Mouse (Mus musculus): ENCODE results near the gene Gm3402. TPM values are rescaled to one million over a fixed set of nuclear protein-coding genes. Genes with fewer than 3 reads are reported as not detected.

Gene Gm3402
- not detected for total RNA-seq (2023)

GRCm38 (mm10) chr5:146513823-146514222, at the start of gene Gm3402:
TSS of gene Gm3402 (plus strand) at chr5:146514123.

GRCm38 (mm10) chr5:146481665-146482064, 32.3 kb upstream of the Gm3402 start, which contains the start of gene Gm6408:
TSS of gene Gm6408 (plus strand) at chr5:146481965.

GRCm38 (mm10) chr5:146491063-146491462, 22.9 kb upstream of the Gm3402 start, which contains the start of gene Gm6370:
TSS of gene Gm6370 (plus strand) at chr5:146491363.

GRCm38 (mm10) chr5:146502099-146502498, 11.8 kb upstream of the Gm3402 start, which contains the start of gene 4930449I24Rik:
TSS of gene 4930449I24Rik (plus strand) at chr5:146502399.

GRCm38 (mm10) chr5:146525501-146525900, 11.6 kb downstream of the Gm3402 start, which contains the start of gene Gm3404:
TSS of gene Gm3404 (plus strand) at chr5:146525801.

GRCm38 (mm10) chr5:146537347-146537746, 23.4 kb downstream of the Gm3402 start, which contains the start of gene Gm3409:
TSS of gene Gm3409 (plus strand) at chr5:146537647.

GRCm38 (mm10) chr5:146555836-146556235, 41.9 kb downstream of the Gm3402 start, which contains the start of gene Gm3415:
TSS of gene Gm3415 (plus strand) at chr5:146556136.

Other genes starting within 250 kb of the Gm3402 start
- gene Wasf3, start 129.1 kb upstream of the Gm3402 start, total RNA-seq (2023): not detected
- gene Gm6408, start 32.2 kb upstream of the Gm3402 start, total RNA-seq (2023): not detected
- not detected for gene Gm6370, start 22.8 kb upstream of the Gm3402 start, total RNA-seq (2023)
- gene 4930449I24Rik, start 11.7 kb upstream of the Gm3402 start, total RNA-seq (2023): not detected
- not detected for gene Gm3404, start 11.7 kb downstream of the Gm3402 start, total RNA-seq (2023)
- not detected for gene Gm3409, start 23.5 kb downstream of the Gm3402 start, total RNA-seq (2023)
- not detected for gene Gm3415, start 42.0 kb downstream of the Gm3402 start, total RNA-seq (2023)
- gene Gpr12, start 71.1 kb downstream of the Gm3402 start, total RNA-seq (2023): not detected